Mouse (Mus musculus) liver, adult 2 months (tissue): ENCODE measurements around the gene Gm28845.

ENCODE experiments used
- CTCF ChIP-seq: fragments of 200-500 bp; IDR thresholded peaks from 2 replicates; pipeline ENCODE4 v1.5.1; 2011; ENCODE audit warnings: low read depth, low read length, control low read depth
- POLR2A ChIP-seq: fragments of 200-500 bp; IDR thresholded peaks from 2 replicates; pipeline ENCODE4 v1.6.1; 2011; ENCODE audit warnings: low read length, control low read depth; ENCODE audit not compliant: insufficient read depth; ENCODE audit errors: extremely low read depth

DNA sequence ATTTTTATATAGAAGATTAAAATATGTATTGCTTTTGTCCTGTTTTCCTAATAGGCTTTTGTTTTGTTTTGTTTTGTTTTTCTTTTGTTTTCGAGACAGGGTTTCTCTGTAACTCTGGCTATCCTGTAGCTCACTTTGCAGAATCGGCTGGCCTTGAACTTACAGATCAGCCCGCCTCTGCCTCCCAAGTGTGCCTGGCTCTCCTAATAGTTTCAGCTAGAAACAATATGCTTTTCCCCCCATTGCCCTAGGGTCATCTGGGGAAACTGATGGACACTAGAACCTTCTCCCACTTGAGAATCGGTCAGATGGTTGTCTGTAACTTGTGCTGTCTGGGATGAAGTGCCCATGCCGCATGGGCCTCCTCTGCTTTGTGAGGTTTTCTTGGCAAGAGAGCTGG lies 36.8 kb upstream of the Gm28845 start:
- TF ChIP-seq CTCF, result no peak
- TF ChIP-seq POLR2A, result no peak
